Mouse (Mus musculus): Measurements from ENCODE around the gene Igf2r. TPM values are rescaled to one million over a fixed set of nuclear protein-coding genes. Genes with fewer than 3 reads are reported as not detected.
A peak's percentile ranks its signal among the peaks of the same experiment; 100 is the strongest.

Gene Igf2r
- polyA plus RNA-seq, 2 experiments, result 62.4 to 97.3 TPM

DNA sequence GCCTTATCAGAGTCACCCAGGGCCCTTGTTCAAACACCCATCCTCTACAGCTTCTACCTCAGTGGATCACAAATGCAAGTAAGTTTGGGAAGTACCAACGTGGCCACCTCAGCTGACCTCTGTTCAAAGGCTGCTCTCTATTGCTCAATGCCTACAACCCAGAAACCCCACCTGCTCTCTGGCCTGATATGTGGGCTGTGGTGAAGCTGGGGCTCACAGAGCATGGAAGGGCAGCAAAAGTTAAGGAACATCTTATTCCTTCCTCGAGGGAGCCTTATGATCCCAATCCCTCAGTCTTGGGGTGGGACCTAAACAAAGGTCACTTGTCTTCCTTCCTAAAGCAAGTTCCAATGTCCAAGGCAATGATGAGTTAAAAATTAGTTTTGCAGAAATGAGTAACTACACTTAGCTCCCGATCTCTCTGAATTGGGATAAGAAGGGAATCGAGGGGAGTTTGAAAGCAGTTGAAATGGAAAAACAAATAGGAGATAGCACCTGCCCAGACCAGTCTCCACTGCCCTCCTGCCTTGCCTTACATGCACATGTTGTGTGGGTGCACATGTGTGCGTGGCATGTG, 98.3 kb downstream of the Igf2r start:
- ATAC-seq (ENCODE audit: low FRiP score, low read depth) (no peak), DNase-seq (ENCODE audit: low spot score) (no peak)
- H3K36me3 ChIP-seq (ENCODE audit: control insufficient read depth, insufficient read depth, low read length), result no peaks in the 10 kb centered on the region
- no peaks in the 10 kb centered on the region for H3K9me3 ChIP-seq (ENCODE audit: control insufficient read depth, low read length)
- TF ChIP-seq POLR2A (IDR thresholded peaks at IDR 0.05; ENCODE audit: borderline replicate concordance, extremely low read depth, insufficient read depth, insufficient read length), result no peak
- no peak overlapping the region for H3K4me3 ChIP-seq (replicated peaks; ENCODE audit: low read length)
- H3K4me2 ChIP-seq (replicated peaks; ENCODE audit: low read depth, low read length, severe bottlenecking), result no peak overlapping the region
- H3K27me3 ChIP-seq (ENCODE audit: control insufficient read depth, insufficient read depth, low read length), result no peaks in the 10 kb centered on the region
- WGBS, result 91% methylated on average over 5 of the region's 5 CpGs
- H3K9ac ChIP-seq (ENCODE audit: low read depth, low read length, severe bottlenecking), result no peak overlapping the region
- peaks cover 6% of the 10 kb centered on the region; the same call in 1 of the 2 replicates for H3K4me1 ChIP-seq (ENCODE audit: control insufficient read depth, insufficient read depth, low read length)
- H3K27ac ChIP-seq (replicated peaks; ENCODE audit: low read depth, low read length), result no peak overlapping the region

GRCm38 (mm10) chr17:12669363-12669679, 100.1 kb downstream of the Igf2r start:
- H3K27me3 ChIP-seq (ENCODE audit: control insufficient read depth, insufficient read depth, low read length), result no peaks in the 10 kb centered on the region
- H3K4me3 ChIP-seq (replicated peaks; ENCODE audit: low read length), result no peak overlapping the region
- H3K36me3 ChIP-seq (ENCODE audit: control insufficient read depth, insufficient read depth, low read length), result no peaks in the 10 kb centered on the region
- no peak overlapping the region for H3K27ac ChIP-seq (replicated peaks; ENCODE audit: low read depth, low read length)
- H3K9me3 ChIP-seq (ENCODE audit: control insufficient read depth, low read length), result no peaks in the 10 kb centered on the region
- no peak overlapping the region for H3K4me2 ChIP-seq (replicated peaks; ENCODE audit: low read depth, low read length, severe bottlenecking)
- peaks cover 6% of the 10 kb centered on the region; the same call in 1 of the 2 replicates for H3K4me1 ChIP-seq (ENCODE audit: control insufficient read depth, insufficient read depth, low read length)
- TF ChIP-seq POLR2A (IDR thresholded peaks at IDR 0.05; ENCODE audit: borderline replicate concordance, extremely low read depth, insufficient read depth, insufficient read length), result no peak
- no peak for DNase-seq (ENCODE audit: low spot score)
- ATAC-seq (ENCODE audit: low FRiP score, low read depth), result peak; percentile 20; the same call in 1 of the 2 replicates
- no peak overlapping the region for H3K9ac ChIP-seq (ENCODE audit: low read depth, low read length, severe bottlenecking)

GRCm38 (mm10) chr17:12668478-12669362, 100.7 kb downstream of the Igf2r start:
- ATAC-seq (ENCODE audit: low FRiP score, low read depth) (peak; percentile 43), DNase-seq (ENCODE audit: low spot score) (no peak)
- H3K27me3 ChIP-seq (ENCODE audit: control insufficient read depth, insufficient read depth, low read length), result no peaks in the 10 kb centered on the region
- TF ChIP-seq POLR2A (IDR thresholded peaks at IDR 0.05; ENCODE audit: borderline replicate concordance, extremely low read depth, insufficient read depth, insufficient read length), result no peak
- no peaks in the 10 kb centered on the region for H3K36me3 ChIP-seq (ENCODE audit: control insufficient read depth, insufficient read depth, low read length)
- H3K9me3 ChIP-seq (ENCODE audit: control insufficient read depth, low read length), result no peaks in the 10 kb centered on the region
- H3K27ac ChIP-seq (replicated peaks; ENCODE audit: low read depth, low read length), result no peak overlapping the region
- H3K4me3 ChIP-seq (replicated peaks; ENCODE audit: low read length), result no peak overlapping the region
- H3K4me1 ChIP-seq (ENCODE audit: control insufficient read depth, insufficient read depth, low read length), result peaks cover 6% of the 10 kb centered on the region; the same call in 1 of the 2 replicates
- no peak overlapping the region for H3K9ac ChIP-seq (ENCODE audit: low read depth, low read length, severe bottlenecking)
- no peak overlapping the region for H3K4me2 ChIP-seq (replicated peaks; ENCODE audit: low read depth, low read length, severe bottlenecking)
- 16% methylated on average over 7 of the region's 7 CpGs for WGBS

GRCm38 (mm10) chr17:12664156-12664555, 105.3 kb downstream of the Igf2r start:
- Histone ChIP-seq H3K4me3 (replicated peaks; ENCODE audit: low read length) (no peak overlapping the region), H3K9me3 (ENCODE audit: control insufficient read depth, low read length) (no peaks in the 10 kb centered on the region), H3K27ac (replicated peaks; ENCODE audit: low read depth, low read length) (no peak overlapping the region), H3K9ac (ENCODE audit: low read depth, low read length, severe bottlenecking) (no peak overlapping the region), H3K36me3 (ENCODE audit: control insufficient read depth, insufficient read depth, low read length) (no peaks in the 10 kb centered on the region), H3K27me3 (ENCODE audit: control insufficient read depth, insufficient read depth, low read length) (no peaks in the 10 kb centered on the region), H3K4me1 (ENCODE audit: control insufficient read depth, insufficient read depth, low read length) (peaks cover 3% of the 10 kb centered on the region; the same call in 1 of the 2 replicates), H3K4me2 (replicated peaks; ENCODE audit: low read depth, low read length, severe bottlenecking) (no peak overlapping the region)
- DNase-seq (ENCODE audit: low spot score) (no peak), ATAC-seq (ENCODE audit: low FRiP score, low read depth) (no peak)
- WGBS, result 74% methylated on average over 8 of the region's 8 CpGs
- no peak for TF ChIP-seq POLR2A (IDR thresholded peaks at IDR 0.05; ENCODE audit: borderline replicate concordance, extremely low read depth, insufficient read depth, insufficient read length)

DNA sequence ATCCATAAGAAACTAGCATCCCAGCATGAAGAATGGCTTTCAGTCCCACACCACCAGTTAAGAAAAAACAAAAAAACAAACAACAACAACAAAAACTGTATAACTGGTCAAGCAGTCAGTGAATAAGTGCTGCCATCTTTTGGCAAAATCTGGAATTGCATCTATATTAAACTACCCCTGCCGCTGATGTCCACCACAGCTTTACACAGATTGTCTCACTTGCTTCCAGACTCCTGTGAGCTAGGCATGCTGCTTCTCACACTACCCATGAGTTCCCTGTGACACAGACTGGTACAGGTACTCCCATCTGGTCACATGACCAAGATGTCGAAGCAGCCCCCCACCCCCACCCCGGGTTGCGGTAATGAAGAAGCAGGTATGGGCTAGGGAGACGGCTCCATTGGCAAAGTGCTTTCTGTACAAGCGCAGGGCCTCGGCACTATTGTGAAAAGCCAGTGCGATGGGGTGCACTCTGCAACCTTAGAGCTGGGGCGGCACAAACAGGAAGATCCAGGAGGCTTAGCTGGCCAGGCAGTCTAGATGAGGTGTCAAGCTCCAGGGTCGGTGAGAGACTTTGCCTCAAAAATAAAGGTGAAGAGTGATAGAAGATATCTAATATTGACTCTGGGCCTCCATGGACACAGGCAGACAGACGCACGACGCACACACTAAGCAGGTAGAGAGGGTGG, 108.7 kb downstream of the Igf2r start:
- Histone ChIP-seq H3K9ac (ENCODE audit: low read depth, low read length, severe bottlenecking) (no peak overlapping the region), H3K27me3 (ENCODE audit: control insufficient read depth, insufficient read depth, low read length) (no peaks in the 10 kb centered on the region), H3K4me2 (replicated peaks; ENCODE audit: low read depth, low read length, severe bottlenecking) (no peak overlapping the region), H3K4me1 (ENCODE audit: control insufficient read depth, insufficient read depth, low read length) (no peaks in the 10 kb centered on the region), H3K36me3 (ENCODE audit: control insufficient read depth, insufficient read depth, low read length) (no peaks in the 10 kb centered on the region), H3K27ac (replicated peaks; ENCODE audit: low read depth, low read length) (no peak overlapping the region), H3K4me3 (replicated peaks; ENCODE audit: low read length) (no peak overlapping the region), H3K9me3 (ENCODE audit: control insufficient read depth, low read length) (no peaks in the 10 kb centered on the region)
- no peak for TF ChIP-seq POLR2A (IDR thresholded peaks at IDR 0.05; ENCODE audit: borderline replicate concordance, extremely low read depth, insufficient read depth, insufficient read length)
- ATAC-seq (ENCODE audit: low FRiP score, low read depth) (no peak), DNase-seq (ENCODE audit: low spot score) (peak; percentile 65)
- 65% methylated on average over 13 of the region's 13 CpGs for WGBS
